In genomic region chr14:47169677-47170410, GRCm38 (mm10) we compare ENCODE assay signal across 13 mouse cellular contexts. TPM values are rescaled to one million over a fixed set of nuclear protein-coding genes. Genes with fewer than 3 reads are reported as not detected.
A peak's percentile ranks its signal among the peaks of the same experiment; 100 is the strongest.
DNase-seq lines count a peak whose midpoint lies in the region; ATAC-seq lines count a peak whose summit lies in the region.
"Had no signal": no experiment of that assay in that cellular context is flagged by ENCODE, and none has a peak within 500 bp of the region (broad histone marks: within the 10 kb centered on the region; RNA-seq: fewer than 3 reads in every experiment).

No protein-coding gene starts in this region.

- DNase-seq in 3T3-L1 (ENCODE audit: low read depth, low spot score) = peak; percentile 15
- peak; percentile 49 for DNase-seq in B cell, adult 2 months
- peak; percentile 64 for DNase-seq in adrenal gland, adult 8-10 months
- DNase-seq in lung, postnatal 14 days = no peak
- DNase-seq in kidney, postnatal 4 days = no peak
- no peak for DNase-seq in cerebellum, postnatal 4 days (ENCODE audit: low spot score in 2 of 2)
- DNase-seq: cerebellum, adult 8-10 months; heart, postnatal 36 days; thymus, postnatal 14 days had no signal

- peak; percentile 41 for ATAC-seq in inflammation-experienced regulatory T-cells, adult 6 months
- ATAC-seq: forebrain, embryonic 14.5 days; intestine, embryonic 16.5 days; midbrain, embryonic 13.5 days had no signal

RNA-seq across cellular contexts. Expression of gene Gch1, which starts 19.4 kb away (rescaled TPM):
- 10 to 100 TPM; 54.1 to 98.5 (median 75.2) TPM for total RNA-seq in adrenal gland, adult 8-10 months (2022)
- 1 to 10 TPM; 2.3 to 4.1 (median 3.8) TPM for polyA plus RNA-seq in inflammation-experienced regulatory T-cells, adult 6 months (2017; shearing (Covaris generic))

Comparison
In these comparisons a context has a peak if more than half of its experiments do, and no peak if none do; other contexts are left out.
1. DNase-seq: peak in 3T3-L1 (single experiment), B cell, adult 2 months (2 of 2) and adrenal gland, adult 8-10 months (single experiment); none in lung, postnatal 14 days (single experiment), kidney, postnatal 4 days (0 of 2) and cerebellum, postnatal 4 days (0 of 2).